Comparison of ENCODE assay signal across 8 mouse cellular contexts in genomic region chr8:86745221-86745934, GRCm38 (mm10). TPM values are rescaled to one million over a fixed set of nuclear protein-coding genes. Genes with fewer than 3 reads are reported as not detected.
DNase-seq lines count a peak whose midpoint lies in the region; ATAC-seq and TF ChIP-seq lines count a peak whose summit lies in the region.

Gm10638 (plus strand) TSS chr8:86745699.
Siah1a (minus strand) TSS chr8:86745934.

- no peaks in the 10 kb centered on the region for H3K27me3 ChIP-seq in erythroblast, embryonic 14.5 days (ENCODE audit: control insufficient read depth)
- no peaks in the 10 kb centered on the region for H3K27me3 ChIP-seq in heart, embryonic 14.5 days (ENCODE audit: control insufficient read depth, insufficient read depth, low read length)
- no peaks in the 10 kb centered on the region for H3K27me3 ChIP-seq in kidney, postnatal 0 days (ENCODE audit: insufficient read depth, low read length)
- H3K27me3 ChIP-seq in liver, embryonic 14.5 days (ENCODE audit: control insufficient read depth, insufficient read depth, low read length): no peaks in the 10 kb centered on the region
- no peaks in the 10 kb centered on the region for H3K27me3 ChIP-seq in stomach, embryonic 15.5 days (replicated peaks)

- peak; percentile 73 for ATAC-seq in heart, embryonic 14.5 days (ENCODE audit: insufficient number of reproducible peaks, insufficient read depth, low FRiP score, low read depth)
- peak; percentile 80 for ATAC-seq in kidney, postnatal 0 days (replicated peaks; ENCODE audit: low FRiP score, low read depth)
- peak; percentile 73 for ATAC-seq in liver, embryonic 14.5 days (ENCODE audit: insufficient read depth)
- ATAC-seq in stomach, embryonic 15.5 days (ENCODE audit: insufficient read depth, low FRiP score, low read depth): peak; percentile 78

- H3K9me3 ChIP-seq in erythroblast, embryonic 14.5 days (ENCODE audit: control insufficient read depth, low read length): no peaks in the 10 kb centered on the region
- no peaks in the 10 kb centered on the region for H3K9me3 ChIP-seq in heart, embryonic 14.5 days (ENCODE audit: control insufficient read depth, low read length)
- H3K9me3 ChIP-seq in kidney, postnatal 0 days (replicated peaks; ENCODE audit: low read length): no peaks in the 10 kb centered on the region
- no peaks in the 10 kb centered on the region for H3K9me3 ChIP-seq in liver, embryonic 14.5 days (ENCODE audit: control insufficient read depth, low read length)
- H3K9me3 ChIP-seq in stomach, embryonic 15.5 days: no peaks in the 10 kb centered on the region

- peak; percentile 57 for DNase-seq in CD4-positive, CD25-positive, alpha-beta regulatory T cell, adult 2 months (ENCODE audit: low read depth, low spot score)
- DNase-seq in brain, embryonic 14.5 days (ENCODE audit: low read depth): peak; percentile 85
- DNase-seq in kidney, postnatal 0 days (ENCODE audit: low spot score): peak; percentile 85
- DNase-seq in liver, embryonic 14.5 days (ENCODE audit: low read depth in 3 of 3, low spot score in 3 of 3): peak; percentile 52 to 64 (median 58)
- DNase-seq in natural killer cell, adult 2 months (ENCODE audit: low spot score in 2 of 2): peak; percentile 28 to 43

- peak within 1 kb of the TSS; percentile 99 for H3K9ac ChIP-seq in heart, embryonic 14.5 days (ENCODE audit: low read length)
- H3K9ac ChIP-seq in kidney, postnatal 0 days (ENCODE audit: low read depth, low read length): peak within 1 kb of the TSS; percentile 95
- peak within 1 kb of the TSS; percentile 92 for H3K9ac ChIP-seq in liver, embryonic 14.5 days (replicated peaks)
- peak within 1 kb of the TSS; percentile 88 for H3K9ac ChIP-seq in stomach, embryonic 15.5 days

- no peak for TF ChIP-seq CTCF in brain, embryonic 14.5 days (IDR thresholded peaks at IDR 0.05; ENCODE audit: borderline replicate concordance, extremely low read depth, insufficient read depth, insufficient read length)
- TF ChIP-seq CTCF in kidney, postnatal 0 days (IDR thresholded peaks at IDR 0.05; ENCODE audit: low read depth): no peak
- TF ChIP-seq CTCF in liver, embryonic 14.5 days (IDR thresholded peaks at IDR 0.05; ENCODE audit: low read depth): no peak

- H3K27ac ChIP-seq in heart, embryonic 14.5 days (replicated peaks in 1 of 2; ENCODE audit: control insufficient read depth in 1 of 2, insufficient read depth in 1 of 2, low read depth in 2 of 2, low read length in 2 of 2): peak within 1 kb of the TSS; percentile 88 to 97
- peak within 1 kb of the TSS; percentile 97 for H3K27ac ChIP-seq in kidney, postnatal 0 days
- H3K27ac ChIP-seq in liver, embryonic 14.5 days: peak within 1 kb of the TSS; percentile 81
- H3K27ac ChIP-seq in stomach, embryonic 15.5 days: peak within 1 kb of the TSS; percentile 97

- H3K36me3 ChIP-seq in erythroblast, embryonic 14.5 days (ENCODE audit: control insufficient read depth): peaks cover 3% of the 10 kb centered on the region
- H3K36me3 ChIP-seq in heart, embryonic 14.5 days (ENCODE audit: control insufficient read depth, insufficient read depth, low read length): no peaks in the 10 kb centered on the region
- H3K36me3 ChIP-seq in kidney, postnatal 0 days (ENCODE audit: insufficient read depth, low read length): no peaks in the 10 kb centered on the region
- H3K36me3 ChIP-seq in liver, embryonic 14.5 days (replicated peaks; ENCODE audit: control insufficient read depth, insufficient read depth, low read depth): no peaks in the 10 kb centered on the region
- H3K36me3 ChIP-seq in stomach, embryonic 15.5 days: no peaks in the 10 kb centered on the region

- peak within 1 kb of the TSS; percentile 85 for H3K4me2 ChIP-seq in heart, embryonic 14.5 days (ENCODE audit: low read length)
- H3K4me2 ChIP-seq in kidney, postnatal 0 days (ENCODE audit: low read length): peak within 1 kb of the TSS; percentile 62
- peak within 1 kb of the TSS; percentile 99 for H3K4me2 ChIP-seq in liver, embryonic 14.5 days (ENCODE audit: low read depth)
- peak within 1 kb of the TSS; percentile 81 for H3K4me2 ChIP-seq in stomach, embryonic 15.5 days

- TF ChIP-seq EP300 in liver, embryonic 14.5 days (IDR thresholded peaks at IDR 0.05; ENCODE audit: low read depth): no peak

- H3K4me1 ChIP-seq in erythroblast, embryonic 14.5 days (ENCODE audit: control insufficient read depth): peaks cover 55% of the 10 kb centered on the region
- H3K4me1 ChIP-seq in heart, embryonic 14.5 days (ENCODE audit: control insufficient read depth in 2 of 2, insufficient read depth in 2 of 2, low read length in 2 of 2): peaks cover 2 to 41% of the 10 kb centered on the region in 2 experiments; a peak in 3 of 4 replicates
- peaks cover 16% of the 10 kb centered on the region; the same call in 1 of the 2 replicates for H3K4me1 ChIP-seq in kidney, postnatal 0 days (replicated peaks; ENCODE audit: insufficient read depth, low read length)
- H3K4me1 ChIP-seq in liver, embryonic 14.5 days (replicated peaks; ENCODE audit: control insufficient read depth in 2 of 2, insufficient read depth in 2 of 2, low read length in 1 of 2): peaks cover 19 to 20% of the 10 kb centered on the region in 2 experiments
- H3K4me1 ChIP-seq in stomach, embryonic 15.5 days: no peaks in the 10 kb centered on the region; the same call in 1 of the 2 replicates

- peak; percentile 62; the same call in 1 of the 2 replicates for TF ChIP-seq POLR2A in brain, embryonic 14.5 days (IDR thresholded peaks at IDR 0.05; ENCODE audit: borderline replicate concordance, extremely low read depth, insufficient read depth, insufficient read length, poor library complexity, severe bottlenecking)

- H3K4me3 ChIP-seq in erythroblast, embryonic 14.5 days (replicated peaks): peak within 1 kb of the TSS; percentile 95
- H3K4me3 ChIP-seq in heart, embryonic 14.5 days (ENCODE audit: control insufficient read depth in 1 of 2, insufficient read depth in 1 of 2, low read depth in 1 of 2, low read length in 2 of 2): peak within 1 kb of the TSS; percentile 88 to 93
- peak within 1 kb of the TSS; percentile 91 for H3K4me3 ChIP-seq in kidney, postnatal 0 days (replicated peaks; ENCODE audit: low read depth, low read length)
- peak within 1 kb of the TSS; percentile 80 to 83 for H3K4me3 ChIP-seq in liver, embryonic 14.5 days (ENCODE audit: insufficient read depth in 1 of 2, low read depth in 2 of 2, low read length in 2 of 2)
- H3K4me3 ChIP-seq in stomach, embryonic 15.5 days (replicated peaks): peak within 1 kb of the TSS; percentile 87

- 1% methylated on average over 68 of the region's 88 CpGs for WGBS in heart, embryonic 14.5 days
- WGBS in kidney, postnatal 0 days: under 1% methylated on average over 60 of the region's 88 CpGs
- under 1% methylated on average over 61 of the region's 88 CpGs for WGBS in liver, embryonic 14.5 days (ENCODE audit: insufficient replicate concordance)
- under 1% methylated on average over 70 of the region's 88 CpGs for WGBS in stomach, embryonic 15.5 days

RNA-seq across cellular contexts. Expression of gene Gm10638, which starts in this region (rescaled TPM):
- 1.7 and 2.5 TPM in 2 replicates for polyA plus RNA-seq in brain, embryonic 14.5 days (2012; rRNA removed)
- 1.3 and 1.6 TPM in 2 replicates for polyA plus RNA-seq in erythroblast, embryonic 14.5 days (2012)
- polyA plus RNA-seq in heart, embryonic 14.5 days (2014; fragmentation: Nextera tagmentation; extraction: Ambion mirVana): 4.6 and 5.5 TPM in 2 replicates
- 6.5 and 6.9 TPM in 2 replicates for polyA plus RNA-seq in kidney, postnatal 0 days (2015; fragmentation: Nextera tagmentation; extraction: Ambion mirVana)
- 0.27 and 0.33 TPM in 2 replicates for polyA plus RNA-seq in liver, embryonic 14.5 days (2012; rRNA removed)
- 1.1 and 1.5 TPM in 2 replicates for polyA plus RNA-seq in liver, embryonic 14.5 days (2014; fragmentation: Nextera tagmentation; extraction: Ambion mirVana)
- 3.6 and 3.7 TPM in 2 replicates for polyA plus RNA-seq in stomach, embryonic 15.5 days (2015; fragmentation: Nextera tagmentation; extraction: Ambion mirVana)

RNA-seq across cellular contexts. Expression of gene Siah1a, which starts in this region (rescaled TPM):
- 66.4 and 79.3 TPM in 2 replicates for polyA plus RNA-seq in brain, embryonic 14.5 days (2012; rRNA removed)
- 0.97 and 1.1 TPM in 2 replicates for polyA plus RNA-seq in erythroblast, embryonic 14.5 days (2012)
- 36.3 and 39.7 TPM in 2 replicates for polyA plus RNA-seq in heart, embryonic 14.5 days (2014; fragmentation: Nextera tagmentation; extraction: Ambion mirVana)
- polyA plus RNA-seq in kidney, postnatal 0 days (2015; fragmentation: Nextera tagmentation; extraction: Ambion mirVana): 48.0 and 50.1 TPM in 2 replicates
- polyA plus RNA-seq in liver, embryonic 14.5 days (2012; rRNA removed): 8.7 and 9.5 TPM in 2 replicates
- 14.0 and 16.0 TPM in 2 replicates for polyA plus RNA-seq in liver, embryonic 14.5 days (2014; fragmentation: Nextera tagmentation; extraction: Ambion mirVana)
- polyA plus RNA-seq in stomach, embryonic 15.5 days (2015; fragmentation: Nextera tagmentation; extraction: Ambion mirVana): 38.3 and 40.7 TPM in 2 replicates

Comparison
In these comparisons a context has a peak if more than half of its experiments do, and no peak if none do; other contexts are left out.
1. Peak in every context shown above with its lines: DNase-seq, ATAC-seq, H3K4me3 ChIP-seq and H3K27ac ChIP-seq.